Mouse (Mus musculus) hematopoietic stem cell, adult 5-6 weeks (primary cell): ENCODE measurements around the gene Ipp. TPM values are rescaled to one million over a fixed set of nuclear protein-coding genes. Genes with fewer than 3 reads are reported as not detected.

Source experiments
- ATAC-seq, 2 experiments: fragments of 125-278 bp in 1 of 2; replicated peaks in 1 of 2; 2 replicates each; pipeline ENCODE4 v1.8.0; 2016 to 2017; ENCODE audit warnings: inconsistent platforms in 2 of 2, mild to moderate bottlenecking in 2 of 2, moderate number of reproducible peaks in 2 of 2, low read depth in 1 of 2, moderate TSS enrichment in 1 of 2; ENCODE audit not compliant: low FRiP score in 2 of 2, poor library complexity in 2 of 2, severe bottlenecking in 2 of 2, insufficient read depth in 1 of 2, low TSS enrichment in 1 of 2
- total RNA-seq: library from RNA; stranded (forward); fragments of 172-1452, 232-1000 nt; gene quantifications from 2 replicates; pipeline ENCODE4 v1.2.3, GENCODE M21; 2017

The Ipp gene
- 19.1 and 31.5 TPM in 2 replicates for total RNA-seq

- ATAC-seq = peak; percentile 94 to 98
Observed at GRCm38 (mm10) chr4:116507425-116508218, at the start of gene Ipp. Gene Ipp (plus strand): TSS chr4:116507549.

DNA sequence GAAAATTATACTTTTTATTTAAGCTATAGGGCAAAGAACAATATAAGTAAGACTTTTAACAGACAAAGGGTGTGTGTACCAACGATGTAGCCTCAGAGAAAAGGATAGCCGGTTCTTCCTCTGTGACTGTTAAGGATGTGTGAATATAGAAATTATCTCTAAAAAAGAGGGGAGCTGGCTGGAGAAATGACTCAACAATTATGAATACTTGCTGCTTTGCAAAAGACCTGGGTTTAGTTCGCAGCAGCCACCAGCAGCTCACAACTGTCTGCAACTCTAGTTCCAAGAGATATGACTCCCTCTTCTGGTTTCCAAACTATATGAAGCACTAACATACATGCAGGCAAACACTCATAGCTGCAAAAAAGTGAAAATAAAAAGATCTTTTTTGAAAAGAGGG is 45.4 kb upstream of the Ipp start:
- no peak for ATAC-seq

DNA sequence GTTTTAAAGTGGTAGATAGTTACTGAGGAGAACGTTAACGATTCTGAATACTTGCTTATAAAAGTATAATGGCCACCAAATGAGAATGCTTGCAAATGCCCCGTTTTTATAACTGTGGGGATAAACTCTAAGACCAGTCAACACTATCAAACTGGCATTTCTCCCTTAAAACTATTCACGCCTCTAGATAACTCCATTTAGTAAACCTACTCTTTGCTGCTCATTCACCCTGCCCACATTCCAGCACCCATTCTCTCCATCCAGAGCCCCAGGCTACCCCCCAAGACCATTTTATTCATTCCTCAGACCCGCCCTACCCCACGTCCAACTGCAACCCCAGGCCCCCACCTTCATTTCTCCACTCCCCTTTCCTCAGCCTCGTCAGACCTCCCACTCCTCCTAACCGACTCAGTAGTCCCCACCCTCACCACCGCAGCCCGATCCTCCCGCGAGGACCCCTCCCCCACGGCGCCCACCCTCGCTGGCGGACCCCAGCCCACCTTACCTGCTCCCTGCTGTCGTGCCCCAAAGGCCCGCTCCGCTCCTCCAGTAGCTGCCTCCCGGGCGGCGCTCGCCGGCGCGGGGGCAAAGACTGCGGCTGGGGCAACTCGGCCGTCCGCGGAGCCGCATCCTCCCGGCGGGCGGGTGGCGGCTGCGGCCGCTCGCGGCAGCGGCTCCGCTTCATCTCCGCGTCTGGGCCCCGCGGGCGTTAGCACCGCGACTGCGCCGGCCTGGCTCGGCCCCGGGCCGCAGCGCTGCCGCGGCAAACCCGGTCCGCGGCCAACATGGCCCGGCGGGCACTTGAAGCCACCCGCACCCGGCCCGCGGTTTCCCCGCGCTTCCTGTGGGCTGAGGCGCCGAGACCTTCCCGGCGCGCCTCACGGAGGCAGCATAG is 43.9 kb upstream of the Ipp start:
- ATAC-seq = 0 out of 4 replicates have a peak, but pooled peaks have one; percentile 9 to 13

GRCm38 (mm10) chr4:116464126-116464981 is 43.0 kb upstream of the Ipp start, which contains the start of gene Mast2:
Gene Mast2 (minus strand): TSS chr4:116464183.
- peak; percentile 74 to 85 for ATAC-seq

DNA sequence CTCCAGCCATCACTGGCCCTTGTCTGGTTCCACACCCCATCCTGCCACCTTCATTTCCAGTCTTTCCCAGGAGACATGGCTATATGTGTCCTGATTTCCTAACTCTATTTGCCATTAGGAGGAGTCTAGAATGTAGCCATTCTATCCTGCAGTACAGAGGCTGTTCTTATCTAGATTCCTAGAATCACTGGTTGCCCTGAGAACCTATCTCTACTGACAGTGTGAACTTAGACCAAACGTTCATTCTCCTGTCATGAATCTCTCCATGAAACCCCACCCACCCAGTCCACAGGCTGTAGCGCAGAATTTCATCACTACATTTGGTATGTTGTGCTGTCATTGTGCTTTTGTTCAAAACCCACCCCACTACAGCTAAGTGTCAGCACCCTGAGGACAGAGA is 26.0 kb upstream of the Ipp start:
- no peak for ATAC-seq

DNA sequence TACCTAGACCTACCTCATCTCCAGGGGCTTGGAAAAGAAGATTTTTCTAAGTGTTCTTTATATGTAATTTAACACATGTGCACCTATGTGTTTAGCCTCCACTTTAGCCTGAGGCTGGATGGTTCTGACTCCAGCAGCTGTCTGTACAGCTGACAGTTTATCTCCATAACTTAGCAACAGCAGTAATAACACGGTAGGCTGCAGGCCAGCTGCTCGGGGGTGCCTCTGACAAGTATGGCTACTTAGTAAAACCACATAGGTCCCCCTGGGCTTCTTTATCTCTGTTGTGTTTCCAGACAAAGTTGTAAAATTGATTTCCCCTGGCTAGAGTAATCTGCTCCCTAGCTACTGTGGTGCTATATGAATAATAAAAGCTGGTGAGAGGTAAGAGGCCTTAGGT is 23.9 kb upstream of the Ipp start:
- ATAC-seq = no peak

GRCm38 (mm10) chr4:116491119-116491536 is 16.2 kb upstream of the Ipp start:
- ATAC-seq = peak; percentile 87 to 91

DNA sequence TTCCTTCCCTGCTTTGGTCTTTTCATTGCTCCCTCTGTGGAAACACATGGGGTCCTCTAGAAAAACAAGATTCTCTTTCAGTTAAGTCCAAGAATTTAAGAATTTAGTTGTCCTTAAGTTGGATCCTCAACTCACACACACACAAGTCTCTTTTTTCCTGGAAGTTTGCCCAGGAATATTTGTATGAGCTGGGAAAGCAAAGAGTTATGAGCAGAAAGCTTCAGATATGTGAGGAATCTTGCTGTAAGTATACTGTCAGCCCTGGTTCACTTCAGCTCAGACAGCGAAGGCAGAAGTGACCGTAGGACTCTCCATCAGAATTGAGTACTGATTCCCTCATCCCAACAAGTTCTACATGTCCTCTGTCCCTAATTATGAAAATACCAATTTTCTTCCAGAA is 15.5 kb upstream of the Ipp start:
- no peak for ATAC-seq

GRCm38 (mm10) chr4:116492460-116492859 is 14.9 kb upstream of the Ipp start:
- no peak; a peak in 1 of 4 replicates for ATAC-seq

- ATAC-seq = no peak
Observed at GRCm38 (mm10) chr4:116493646-116494045, 13.7 kb upstream of the Ipp start.

- ATAC-seq = no peak
Observed at GRCm38 (mm10) chr4:116499978-116500377, 7.4 kb upstream of the Ipp start.

- no peak for ATAC-seq
Observed at GRCm38 (mm10) chr4:116506886-116507424, 394 bp upstream of the Ipp start.

DNA sequence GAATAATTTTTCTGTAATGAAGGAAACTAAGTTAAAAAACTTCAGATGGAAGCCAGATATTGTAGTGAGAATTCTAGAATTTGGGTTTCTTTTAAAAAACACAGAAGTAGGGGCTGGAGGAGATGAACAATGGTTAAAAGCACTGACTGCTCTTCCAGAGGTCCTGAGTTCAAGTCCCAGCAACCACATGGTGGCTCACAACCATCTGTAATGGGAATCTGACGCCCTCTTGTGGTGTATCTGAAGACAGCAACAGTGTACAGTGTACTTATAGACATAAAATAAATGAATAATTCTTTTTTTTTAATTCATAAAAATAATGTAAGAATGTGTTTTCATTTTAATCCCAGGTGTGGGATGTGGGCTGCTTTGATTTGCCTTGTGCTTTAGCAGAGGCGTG is 23.8 kb downstream of the Ipp start:
- ATAC-seq = no peak

DNA sequence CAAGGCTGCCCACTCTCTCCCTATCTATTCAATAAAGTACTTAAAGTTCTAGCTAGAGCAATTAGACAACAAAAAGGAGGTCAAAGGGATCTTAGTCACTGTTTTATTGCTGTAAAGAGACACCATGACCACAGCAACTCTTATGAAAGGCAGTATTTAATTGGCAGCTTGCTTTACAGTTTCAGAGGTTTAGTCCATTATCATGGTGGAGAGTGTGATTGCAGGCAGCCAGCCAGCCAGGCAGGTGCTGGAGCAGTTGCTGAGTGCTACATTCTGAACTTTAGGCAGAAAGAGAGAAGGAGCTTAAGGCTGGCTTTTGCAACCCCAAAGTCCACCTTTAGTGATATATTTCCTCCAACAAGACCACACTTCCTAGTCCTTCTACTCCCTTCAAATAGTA is 29.0 kb downstream of the Ipp start:
- ATAC-seq = no peak

GRCm38 (mm10) chr4:116537737-116538136 is 30.4 kb downstream of the Ipp start:
- no peak for ATAC-seq

- ATAC-seq = no peak
Observed at GRCm38 (mm10) chr4:116550432-116550831, 43.1 kb downstream of the Ipp start.

- ATAC-seq = no peak
Observed at GRCm38 (mm10) chr4:116553035-116553434, 45.7 kb downstream of the Ipp start.
